Mouse (Mus musculus) brain, embryonic 14.5 days (tissue): ENCODE measurements around the gene Tgfb3.

Experiments used
- CTCF ChIP-seq: fragments of 200-500 bp; IDR thresholded peaks from 2 replicates; pipeline ENCODE4 v1.5.1; 2012; ENCODE audit warnings: inconsistent platforms, mild to moderate bottlenecking, moderate library complexity, borderline replicate concordance; ENCODE audit not compliant: insufficient read depth, insufficient read length; ENCODE audit errors: extremely low read depth
- POLR2A ChIP-seq: fragments of 200-500 bp; IDR thresholded peaks from 2 replicates; pipeline ENCODE4 v1.6.1; 2012; ENCODE audit warnings: mild to moderate bottlenecking, inconsistent platforms, borderline replicate concordance; ENCODE audit not compliant: poor library complexity, insufficient read depth, insufficient read length, severe bottlenecking; ENCODE audit errors: extremely low read depth

DNA sequence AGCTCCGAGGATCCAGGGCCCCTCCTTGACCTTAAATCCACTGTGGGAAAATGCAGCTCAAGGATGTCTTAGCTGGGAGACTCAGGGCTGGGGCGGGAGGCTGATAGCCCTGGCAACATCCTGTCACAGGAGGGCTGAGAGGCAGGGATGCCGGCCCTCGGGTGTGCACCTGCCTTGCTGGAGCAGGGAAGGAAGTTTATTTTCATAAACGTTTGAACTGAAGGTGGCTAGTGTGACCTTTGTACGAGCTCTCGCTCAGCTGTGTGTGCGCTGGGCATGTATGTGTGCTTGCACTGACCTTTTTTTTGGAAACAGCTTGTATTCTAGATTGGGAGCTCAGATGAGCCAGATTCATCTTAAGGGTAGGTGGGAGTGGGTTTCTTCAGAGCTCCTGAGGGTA, 25.0 kb upstream of the Tgfb3 start:
- TF ChIP-seq POLR2A (no peak), CTCF (no peak)
